Mouse (Mus musculus): ENCODE results near the gene Lrrc8e.
"Not testable (repeated sequence)": the region's sequence is repeated elsewhere in the genome, so short reads cannot be mapped to it uniquely, and the experiment has no call there.

The Lrrc8e gene

DNA sequence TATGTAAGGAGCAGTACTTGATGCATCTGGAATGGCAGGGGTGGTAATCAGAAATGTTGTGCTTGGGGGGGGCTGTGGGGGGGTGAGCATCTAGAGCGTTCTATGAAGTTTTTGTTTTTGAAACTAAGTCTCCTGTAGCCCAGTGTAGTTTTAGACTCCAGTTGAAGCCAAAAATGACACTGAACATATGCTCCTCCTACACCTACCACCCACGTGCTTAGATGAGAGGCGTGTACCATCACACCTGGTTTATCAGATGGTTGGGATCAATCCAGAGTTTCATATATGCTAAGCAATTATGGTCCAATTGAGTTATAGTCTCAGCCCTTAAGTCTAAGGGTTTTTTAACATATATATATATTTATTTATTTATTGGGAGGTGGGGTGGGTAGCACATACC, 7.0 kb upstream of the Lrrc8e start:
- no peak for DNase-seq (ENCODE audit: low spot score in 2 of 2)

DNA sequence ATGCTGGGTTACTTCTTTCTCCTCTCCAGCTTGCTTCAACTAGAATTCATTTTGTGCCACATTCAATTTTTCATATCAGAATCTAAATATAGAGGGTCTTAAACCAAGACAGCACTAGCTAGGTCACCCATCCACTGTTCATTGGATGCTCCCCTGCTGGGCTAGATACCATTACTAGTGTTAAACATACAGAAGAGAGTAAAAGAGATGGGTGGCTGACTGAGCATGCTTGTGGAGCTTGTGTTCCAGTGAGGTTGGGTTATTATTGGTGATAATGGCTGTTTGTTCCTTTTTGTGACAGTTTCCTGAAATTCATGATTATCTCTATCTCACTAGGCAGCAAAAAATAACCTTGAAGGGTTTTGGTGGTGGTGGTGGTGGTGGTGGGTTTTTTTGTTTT, 4.6 kb upstream of the Lrrc8e start:
- no peak for DNase-seq (ENCODE audit: low spot score in 2 of 2)

- DNase-seq (ENCODE audit: low spot score in 2 of 2): no peak
Observed at GRCm38 (mm10) chr8:4226323-4226722, 304 bp upstream of the Lrrc8e start.

GRCm38 (mm10) chr8:4227919-4228318, 1.3 kb downstream of the Lrrc8e start:
- DNase-seq (ENCODE audit: low spot score in 2 of 2): no peak

GRCm38 (mm10) chr8:4229784-4230183, 3.2 kb downstream of the Lrrc8e start:
- no peak for DNase-seq (ENCODE audit: low spot score in 2 of 2)

GRCm38 (mm10) chr8:4230612-4231351, 4.2 kb downstream of the Lrrc8e start:
- no peak for DNase-seq (ENCODE audit: low spot score in 2 of 2)

GRCm38 (mm10) chr8:4237814-4238433, 11.3 kb downstream of the Lrrc8e start:
- DNase-seq (ENCODE audit: low spot score in 2 of 2): peak in 1 of 2 experiments; percentile 35

DNA sequence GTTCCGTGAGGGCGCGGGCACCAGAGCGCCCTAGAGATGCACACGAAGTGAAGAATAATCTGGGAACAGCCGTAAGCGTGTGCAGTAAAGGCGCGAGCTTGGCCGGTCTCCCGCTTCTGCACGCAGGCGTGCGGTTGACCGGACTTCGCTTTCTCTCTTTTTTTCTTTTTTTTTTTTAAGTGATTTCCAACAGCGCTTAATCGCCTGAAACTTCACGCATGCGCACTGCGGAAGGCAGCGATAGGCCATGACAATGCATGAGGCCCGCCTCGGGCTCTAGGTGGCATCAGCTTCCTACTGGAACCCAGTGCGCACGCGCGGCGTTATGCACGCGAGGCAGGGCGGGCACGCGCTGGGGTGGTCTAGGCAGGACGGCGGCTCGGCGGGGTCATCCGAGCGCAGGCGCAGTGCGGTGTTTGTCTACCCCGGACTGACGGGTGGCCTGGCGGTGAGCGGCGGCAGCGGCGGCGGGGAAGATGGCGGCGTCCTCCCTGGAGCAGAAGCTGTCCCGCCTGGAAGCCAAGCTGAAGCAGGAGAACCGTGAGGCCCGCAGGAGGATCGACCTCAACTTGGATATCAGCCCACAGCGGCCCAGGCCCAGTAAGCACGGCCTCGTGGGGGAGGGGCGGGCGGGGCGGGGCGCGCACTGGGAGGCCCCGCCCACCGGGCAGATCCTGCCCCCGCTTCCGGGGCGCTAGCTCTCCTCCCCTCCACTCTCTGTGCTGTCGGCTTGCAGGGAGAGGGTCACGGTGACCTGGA, 12.0 kb downstream of the Lrrc8e start, which contains the start of the genes Map2k7 and Gm49320:
Map2k7 (plus strand) TSS at position 307 of the 759 bp plus-strand sequence.
Gm49320 (plus strand) TSS at position 432 of the 759 bp plus-strand sequence.
- DNase-seq (ENCODE audit: low spot score in 2 of 2): peak; percentile 100

GRCm38 (mm10) chr8:4239193-4239890, 12.7 kb downstream of the Lrrc8e start:
- DNase-seq (ENCODE audit: low spot score in 2 of 2): peak in 1 of 2 experiments; percentile 25

DNA sequence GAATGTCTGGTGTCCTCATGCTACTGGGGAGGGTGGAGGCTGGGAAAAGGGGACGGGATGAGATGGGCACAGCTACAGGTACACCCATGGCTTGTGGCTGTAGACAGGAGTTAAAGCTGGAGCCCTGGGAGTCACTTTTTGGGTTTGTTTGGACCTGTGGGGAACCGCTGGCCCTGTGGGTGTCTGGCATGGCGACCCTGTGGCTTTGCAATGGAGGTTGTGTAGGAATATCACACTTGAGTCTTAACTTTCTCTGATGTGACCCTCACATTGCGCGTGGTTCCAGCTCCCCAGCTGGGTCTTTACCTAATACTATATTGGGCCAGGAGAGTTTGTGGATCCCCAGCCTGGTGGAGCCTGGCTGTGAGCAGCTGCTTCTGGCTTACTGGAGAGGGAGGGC, 18.4 kb downstream of the Lrrc8e start:
- DNase-seq (ENCODE audit: low spot score in 2 of 2): no peak

- DNase-seq (ENCODE audit: low spot score in 2 of 2): no peak
Observed at GRCm38 (mm10) chr8:4245737-4246136, 19.1 kb downstream of the Lrrc8e start.

DNA sequence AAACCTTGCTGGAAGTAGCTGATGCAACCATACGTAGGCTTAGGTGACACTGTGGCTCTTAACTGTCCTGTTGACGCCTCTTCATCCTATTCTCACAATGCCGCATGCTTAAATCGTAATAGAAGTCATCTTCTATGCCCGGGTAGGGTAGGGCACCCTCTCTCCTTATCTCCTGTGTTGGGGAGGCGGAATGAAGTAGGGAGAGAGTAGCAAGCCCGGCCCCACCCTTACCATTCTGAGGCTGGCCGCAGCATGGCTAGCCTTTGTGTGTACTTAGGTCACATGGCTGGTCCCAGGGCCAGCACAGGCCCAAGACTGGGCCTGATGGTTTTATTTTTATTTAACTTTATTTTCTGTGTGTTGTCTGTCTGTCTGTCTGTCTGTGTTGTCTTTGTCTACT, 20.6 kb downstream of the Lrrc8e start:
- DNase-seq (ENCODE audit: low spot score in 2 of 2): no peak

DNA sequence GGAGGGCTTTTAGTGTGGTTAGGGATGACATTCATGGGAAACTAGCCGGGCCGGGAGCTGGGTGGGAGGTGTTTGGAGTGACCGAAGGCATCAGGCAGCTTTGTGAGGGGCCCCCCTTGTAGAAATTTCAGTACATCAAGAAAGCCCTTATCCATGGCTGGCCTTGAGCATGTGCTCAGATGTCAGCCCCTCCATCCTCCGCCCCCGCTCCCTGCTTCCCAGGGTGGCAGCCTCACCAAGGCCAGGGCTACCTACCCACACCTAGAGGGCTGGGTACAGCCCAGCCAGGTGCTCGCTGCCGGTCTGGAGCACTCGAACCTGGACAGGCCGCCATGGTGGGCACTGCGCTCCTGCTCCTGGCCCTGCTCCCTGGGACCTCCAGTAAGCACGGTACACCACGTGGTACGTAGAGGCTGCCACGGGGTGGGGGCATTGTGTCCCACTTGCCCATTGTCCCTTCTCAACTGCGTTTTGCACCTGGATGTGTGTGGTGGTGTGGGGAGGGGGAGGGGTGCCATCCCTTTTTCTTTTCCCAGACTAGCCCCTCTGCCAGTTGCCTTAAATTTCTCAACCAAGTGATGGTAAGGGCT, 21.4 kb downstream of the Lrrc8e start, which contains the start of gene Tgfbr3l:
Tgfbr3l (plus strand) TSS at position 264 of the 590 bp plus-strand sequence.
- no peak for DNase-seq (ENCODE audit: low spot score in 2 of 2)

DNA sequence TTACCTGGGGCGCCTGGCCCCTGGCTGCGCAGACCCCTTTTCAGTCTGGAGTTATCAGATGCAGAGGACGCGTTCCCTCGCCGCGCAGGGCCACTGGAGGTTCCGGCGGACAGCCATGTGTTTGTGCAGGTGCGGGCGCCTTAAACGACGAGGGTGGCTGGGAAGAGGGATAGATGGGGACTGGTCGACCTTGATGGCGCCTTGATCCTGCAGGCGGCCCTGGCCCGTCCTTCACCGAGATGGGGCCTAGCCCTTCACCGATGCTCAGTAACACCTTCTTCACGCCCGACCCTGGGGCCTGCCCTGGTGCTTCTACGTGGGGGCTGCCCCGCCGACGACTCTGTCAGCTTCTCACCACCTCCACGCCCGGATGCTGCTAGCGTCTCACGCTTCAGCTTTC, 22.6 kb downstream of the Lrrc8e start:
- DNase-seq (ENCODE audit: low spot score in 2 of 2): no peak

GRCm38 (mm10) chr8:4250306-4250970, 23.8 kb downstream of the Lrrc8e start:
- peak; percentile 52 to 74 for DNase-seq (ENCODE audit: low spot score in 2 of 2)

GRCm38 (mm10) chr8:4252116-4252760, 25.6 kb downstream of the Lrrc8e start:
- DNase-seq (ENCODE audit: low spot score in 2 of 2): no peak

GRCm38 (mm10) chr8:4252934-4253841, 26.6 kb downstream of the Lrrc8e start, which contains the start of gene Snapc2:
Gene Snapc2 (plus strand): TSS chr8:4253080.
- DNase-seq (ENCODE audit: low spot score in 2 of 2): peak; percentile 94 to 96

DNA sequence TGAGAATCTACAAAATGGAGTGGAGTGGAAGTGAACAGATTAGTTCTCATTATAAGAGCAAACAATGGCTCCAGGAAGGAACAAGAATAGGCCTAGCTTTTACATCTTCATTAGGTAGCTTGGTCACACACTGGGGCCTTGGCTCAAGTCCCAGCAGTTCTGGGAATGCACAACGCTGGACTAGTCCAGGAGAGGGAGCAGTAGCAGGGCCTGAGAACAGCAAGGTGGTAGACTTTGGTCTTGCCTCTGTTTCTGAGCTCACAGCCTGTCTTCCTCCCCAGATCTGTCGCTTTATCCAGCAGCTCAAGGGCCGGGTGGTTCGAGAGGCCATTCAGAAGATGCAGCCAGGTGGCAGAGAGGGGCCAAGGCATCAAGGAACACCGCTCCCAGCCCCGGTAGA, 27.4 kb downstream of the Lrrc8e start:
- DNase-seq (ENCODE audit: low spot score in 2 of 2): peak in 1 of 2 experiments; percentile 42

DNA sequence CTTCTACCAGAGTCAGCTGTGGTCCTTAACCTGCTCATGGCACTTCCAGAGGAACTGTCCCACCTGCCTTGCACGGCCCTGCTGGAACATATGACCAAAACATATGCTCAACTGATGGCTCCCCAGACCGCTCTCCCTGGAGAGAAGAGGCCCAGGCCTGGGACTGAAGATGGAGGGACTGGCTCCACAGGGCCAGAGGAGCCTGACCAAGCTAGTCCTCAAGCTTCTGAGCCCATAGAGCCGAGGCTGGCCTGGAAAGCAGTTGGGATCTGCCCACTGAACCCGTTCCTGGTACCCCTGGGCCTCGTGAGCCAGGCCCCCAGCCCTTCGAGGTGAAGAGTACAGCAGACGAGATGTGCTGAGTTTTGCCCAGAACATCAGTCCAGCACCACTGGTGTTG, 28.8 kb downstream of the Lrrc8e start:
- DNase-seq (ENCODE audit: low spot score in 2 of 2): not testable (repeated sequence)
